Mouse (Mus musculus) limb, embryonic 14.5 days (tissue): ENCODE results near the gene Iqcg. TPM values are rescaled to one million over a fixed set of nuclear protein-coding genes. Genes with fewer than 3 reads are reported as not detected.

Experiments used
- ATAC-seq: fragments of 200-750 bp; cut with Nextera tagmentation; 2 replicates; pipeline ENCODE4 v1.8.0; 2017; ENCODE audit warnings: low read depth, moderate number of reproducible peaks, moderate TSS enrichment; ENCODE audit not compliant: low FRiP score
- DNase-seq: peaks from one replicate; pipeline ENCODE4 v3.0.0-alpha.2; 2015; ENCODE audit warnings: low spot score
- H3K27ac ChIP-seq: fragments of 300-500 bp; sonication (generic); replicated peaks from 2 replicates; pipeline ENCODE4 v1.5.1; 2014; ENCODE audit warnings: low read depth, mild to moderate bottlenecking, low read length, moderate library complexity, mixed read lengths
- H3K27me3 ChIP-seq: fragments of 300-500 bp; sonication (generic); 2 replicates; pipeline ENCODE4 v1.6.1; 2014; ENCODE audit warnings: low read length, mixed read lengths; ENCODE audit not compliant: control insufficient read depth, insufficient read depth
- H3K36me3 ChIP-seq: fragments of 300-500 bp; sonication (generic); 2 replicates; pipeline ENCODE4 v1.6.1; 2014; ENCODE audit warnings: mild to moderate bottlenecking, low read length, moderate library complexity, mixed read lengths; ENCODE audit not compliant: control insufficient read depth, insufficient read depth
- H3K4me1 ChIP-seq: fragments of 300-500 bp; sonication (generic); 2 replicates; pipeline ENCODE4 v1.6.1; 2014; ENCODE audit warnings: antibody characterized with exemption, low read length, mixed read lengths; ENCODE audit not compliant: control insufficient read depth, insufficient read depth
- H3K4me2 ChIP-seq: fragments of 300-500 bp; sonication (generic); replicated peaks from 2 replicates; pipeline ENCODE4 v1.6.1; 2014; ENCODE audit warnings: low read depth, mild to moderate bottlenecking, low read length, moderate library complexity; ENCODE audit not compliant: severe bottlenecking
- H3K4me3 ChIP-seq: fragments of 300-500 bp; sonication (generic); replicated peaks from 2 replicates; pipeline ENCODE4 v1.5.1; 2014; ENCODE audit warnings: low read length
- H3K9ac ChIP-seq: fragments of 300-500 bp; sonication (generic); 2 replicates; pipeline ENCODE4 v1.6.1; 2014; ENCODE audit warnings: mild to moderate bottlenecking, low read depth, low read length, moderate library complexity; ENCODE audit not compliant: severe bottlenecking
- H3K9me3 ChIP-seq: fragments of 300-500 bp; sonication (generic); 2 replicates; pipeline ENCODE4 v1.6.1; 2016; ENCODE audit warnings: low read length; ENCODE audit not compliant: control insufficient read depth
- POLR2A ChIP-seq: fragments of 200-500 bp; IDR thresholded peaks from 2 replicates; pipeline ENCODE4 v1.8.0; 2012; ENCODE audit warnings: inconsistent platforms, mild to moderate bottlenecking, moderate library complexity, borderline replicate concordance; ENCODE audit not compliant: insufficient read depth, insufficient read length; ENCODE audit errors: extremely low read depth
- WGBS: fragments of 180-500 bp; shearing (Covaris S2); extraction: QIAGEN DNeasy Blood & Tissue Kit; methylation state at CpG from one replicate; pipeline ENCODE4 v1.1.7; 2014; 5-methylcytosine and 5-hydroxymethylcytosine counted together
- polyA plus RNA-seq, 2 experiments: library from polyadenylated mRNA; depleted of rRNA in 1 of 2; stranded (reverse) in 1 of 2; unstranded in 1 of 2; fragments of >200 nt; fragmentation: Nextera tagmentation in 1 of 2; extraction: Ambion mirVana in 1 of 2; gene quantifications; 2 replicates each; pipeline versions ENCODE4 v1.2.1 to v1.2.3; 2012 to 2014

The Iqcg gene
- polyA plus RNA-seq, 2 experiments: 1.1 to 2.1 TPM

DNA sequence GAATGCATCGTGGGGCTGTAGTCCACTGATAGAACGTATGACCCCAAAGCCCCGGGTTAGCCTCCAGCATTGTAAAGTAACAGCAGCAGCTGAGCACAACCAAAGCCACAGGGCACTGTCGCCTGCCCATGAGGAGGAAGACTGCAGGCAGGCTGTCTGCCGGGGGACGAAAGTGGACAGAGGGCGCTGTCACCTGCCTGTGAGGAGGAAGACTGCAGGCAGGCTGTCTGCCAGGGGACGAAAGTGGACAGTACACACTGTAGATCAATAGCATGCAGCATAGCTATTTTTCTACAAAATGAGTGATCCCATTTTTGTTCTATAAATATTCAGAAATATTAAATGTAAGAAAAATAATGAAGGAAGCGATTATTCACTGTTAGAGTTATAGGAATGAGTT, 8.6 kb upstream of the Iqcg start:
- H3K27ac ChIP-seq: no peak overlapping the region
- H3K4me3 ChIP-seq: no peak overlapping the region
- ATAC-seq: no peak
- no peak for DNase-seq
- TF ChIP-seq POLR2A: no peak
- 77% methylated on average over 9 of the region's 9 CpGs for WGBS
- H3K9me3 ChIP-seq: no peaks in the 10 kb centered on the region
- no peak overlapping the region for H3K9ac ChIP-seq
- H3K4me2 ChIP-seq: no peak overlapping the region
- H3K36me3 ChIP-seq: peaks cover 16% of the 10 kb centered on the region
- peaks cover 7% of the 10 kb centered on the region; the same call in 1 of the 2 replicates for H3K4me1 ChIP-seq
- no peaks in the 10 kb centered on the region for H3K27me3 ChIP-seq

DNA sequence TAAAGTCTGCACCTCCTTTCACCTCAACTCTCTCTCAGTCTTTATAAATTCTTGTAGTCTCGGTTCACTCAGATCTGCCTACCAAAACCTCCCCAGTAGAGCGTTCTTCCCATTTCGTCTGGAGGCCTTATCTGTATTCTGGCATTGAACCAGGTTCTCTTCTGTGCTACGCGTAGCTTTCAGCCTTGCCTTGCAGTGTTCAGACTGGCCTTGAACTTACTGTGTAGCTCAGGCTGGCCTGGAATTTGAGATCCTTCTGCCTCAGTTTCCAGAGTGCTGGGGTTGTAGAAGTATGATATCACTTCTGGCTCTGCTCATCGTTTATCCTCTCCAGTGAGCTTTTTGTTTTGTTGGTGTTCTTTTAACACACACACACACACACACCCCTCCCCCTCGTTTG, 7.2 kb upstream of the Iqcg start:
- DNase-seq (no peak), ATAC-seq (no peak)
- Histone ChIP-seq H3K4me1 (peaks cover 7% of the 10 kb centered on the region; the same call in 1 of the 2 replicates), H3K4me3 (peak overlapping the region; percentile 82), H3K27ac (no peak overlapping the region), H3K27me3 (no peaks in the 10 kb centered on the region), H3K36me3 (peaks cover 30% of the 10 kb centered on the region), H3K9me3 (no peaks in the 10 kb centered on the region), H3K4me2 (peak overlapping the region; percentile 80), H3K9ac (peak overlapping the region; percentile 66; the same call in 1 of the 2 replicates)
- no peak for TF ChIP-seq POLR2A
- WGBS: 23% methylated on average over 7 of the region's 7 CpGs

- peak overlapping the region; percentile 66 for H3K9ac ChIP-seq
- H3K4me2 ChIP-seq: peak overlapping the region; percentile 80
- DNase-seq: peak; percentile 52
- H3K36me3 ChIP-seq: peaks cover 34% of the 10 kb centered on the region
- no peaks in the 10 kb centered on the region for H3K9me3 ChIP-seq
- no peaks in the 10 kb centered on the region for H3K27me3 ChIP-seq
- ATAC-seq: peak; percentile 38
- TF ChIP-seq POLR2A: no peak
- peak overlapping the region; percentile 82 for H3K4me3 ChIP-seq
- 0 out of 2 replicates have a peak overlapping the region, but pooled peaks have one; percentile 52 for H3K27ac ChIP-seq
- H3K4me1 ChIP-seq: peaks cover 13% of the 10 kb centered on the region; the same call in 1 of the 2 replicates
- WGBS: under 1% methylated on average over 25 of the region's 35 CpGs
Observed at GRCm38 (mm10) chr16:33062682-33063131, 6.7 kb upstream of the Iqcg start.

GRCm38 (mm10) chr16:33062024-33062681, 6.1 kb upstream of the Iqcg start, which contains the start of gene Lmln:
TSS of gene Lmln (plus strand) at chr16:33062521.
- peak within 1 kb of the TSS; percentile 66 for H3K9ac ChIP-seq
- H3K4me1 ChIP-seq: peaks cover 15% of the 10 kb centered on the region; the same call in 1 of the 2 replicates
- peak within 1 kb of the TSS; percentile 82 for H3K4me3 ChIP-seq
- 2% methylated on average over 33 of the region's 64 CpGs for WGBS
- H3K36me3 ChIP-seq: peaks cover 34% of the 10 kb centered on the region
- peak; percentile 91 for DNase-seq
- H3K9me3 ChIP-seq: no peaks in the 10 kb centered on the region
- H3K4me2 ChIP-seq: peak within 1 kb of the TSS; percentile 80
- no peak for TF ChIP-seq POLR2A
- ATAC-seq: peak; percentile 95
- no peaks in the 10 kb centered on the region for H3K27me3 ChIP-seq
- peak within 1 kb of the TSS; percentile 52 for H3K27ac ChIP-seq

- no peak for ATAC-seq
- TF ChIP-seq POLR2A: no peak
- Histone ChIP-seq H3K27me3 (no peaks in the 10 kb centered on the region), H3K9me3 (no peaks in the 10 kb centered on the region), H3K4me3 (0 out of 2 replicates have a peak overlapping the region, but pooled peaks have one; percentile 82), H3K36me3 (peaks cover 34% of the 10 kb centered on the region), H3K4me2 (no peak overlapping the region), H3K9ac (peak overlapping the region; percentile 66; the same call in 1 of the 2 replicates), H3K4me1 (peaks cover 15% of the 10 kb centered on the region; the same call in 1 of the 2 replicates), H3K27ac (peak overlapping the region; percentile 52; the same call in 1 of the 2 replicates)
- no peak for DNase-seq
- 42% methylated on average over 11 of the region's 11 CpGs for WGBS
Observed at GRCm38 (mm10) chr16:33061400-33061799, 5.4 kb upstream of the Iqcg start.
